Mouse (Mus musculus) fibroblast of lung, adult 2 months (primary cell): ENCODE measurements around the gene Pxylp1.

Source experiments
- DNase-seq: peaks from one replicate; pipeline ENCODE4 v3.0.0-alpha.2; 2011; ENCODE audit warnings: low read depth

The Pxylp1 gene

DNA sequence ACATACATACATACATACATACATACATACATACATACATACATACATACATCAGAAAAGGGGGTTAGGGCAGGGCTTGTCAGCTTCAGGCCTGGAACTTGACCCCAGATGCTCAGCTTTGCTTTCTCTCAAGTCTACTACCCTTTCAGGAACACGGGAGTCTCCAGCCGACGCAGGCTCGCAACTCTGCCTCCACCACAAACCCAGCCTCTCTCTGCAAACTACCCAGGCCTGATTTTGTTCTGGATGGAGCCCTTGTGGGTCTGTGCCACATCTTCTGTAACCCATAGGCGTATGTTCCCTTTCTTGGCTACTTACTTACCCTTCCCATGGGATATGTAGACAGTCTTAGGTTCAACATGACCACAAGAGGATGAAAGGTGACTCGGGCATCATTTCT, 1.7 kb downstream of the Pxylp1 start:
- no peak for DNase-seq

DNA sequence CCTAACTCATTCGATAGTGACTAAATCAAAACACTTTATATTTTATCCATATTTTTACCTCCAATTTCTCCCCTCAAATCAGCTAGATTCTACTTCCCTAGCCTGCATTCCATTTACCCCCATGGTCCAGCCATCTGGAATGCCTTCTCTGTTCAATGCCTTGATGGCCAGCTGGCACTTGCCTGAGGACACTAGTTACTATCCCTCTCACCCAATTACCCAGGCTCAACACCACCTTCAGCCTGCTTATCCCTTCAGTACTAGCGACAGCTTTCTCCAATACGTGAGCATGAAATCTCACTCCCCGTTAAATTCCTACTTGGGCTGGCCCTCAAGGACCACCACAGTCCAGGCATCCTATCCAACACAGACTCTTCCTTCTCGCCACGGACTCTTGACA, 2.2 kb downstream of the Pxylp1 start:
- DNase-seq = no peak

DNA sequence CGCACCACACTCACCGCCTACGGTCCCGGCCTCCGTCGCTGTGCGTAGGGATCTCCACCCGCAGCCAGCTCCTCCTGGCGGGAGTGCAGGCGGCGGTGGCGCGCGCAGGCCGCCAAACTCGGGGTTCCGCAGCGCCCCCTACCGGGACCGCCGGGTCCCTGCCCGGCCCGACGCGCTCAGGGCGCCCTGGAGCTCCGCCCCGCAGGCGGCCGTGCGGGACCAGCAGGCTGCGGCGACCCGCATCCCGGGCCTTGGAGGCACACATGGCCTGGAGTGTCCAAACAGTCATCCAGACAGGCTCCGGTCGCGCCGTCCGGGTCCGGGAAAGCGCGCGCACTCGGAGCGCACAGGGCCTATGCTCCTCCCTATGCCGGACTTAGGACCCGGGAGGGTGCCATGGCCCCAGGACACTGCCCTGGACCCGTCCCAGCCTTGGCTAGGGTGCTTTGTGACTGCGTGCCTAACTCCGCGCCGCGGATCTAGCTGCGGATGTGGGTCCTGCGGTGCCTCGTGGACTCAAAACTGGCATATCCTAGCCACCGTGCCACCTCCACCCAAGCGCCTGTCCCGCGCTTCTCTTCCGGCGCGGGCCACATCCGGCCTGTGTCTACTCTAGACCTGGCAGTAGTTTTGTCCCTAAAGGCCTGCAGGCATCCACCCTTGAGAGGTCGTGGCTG, 3.0 kb downstream of the Pxylp1 start:
- no peak for DNase-seq

DNA sequence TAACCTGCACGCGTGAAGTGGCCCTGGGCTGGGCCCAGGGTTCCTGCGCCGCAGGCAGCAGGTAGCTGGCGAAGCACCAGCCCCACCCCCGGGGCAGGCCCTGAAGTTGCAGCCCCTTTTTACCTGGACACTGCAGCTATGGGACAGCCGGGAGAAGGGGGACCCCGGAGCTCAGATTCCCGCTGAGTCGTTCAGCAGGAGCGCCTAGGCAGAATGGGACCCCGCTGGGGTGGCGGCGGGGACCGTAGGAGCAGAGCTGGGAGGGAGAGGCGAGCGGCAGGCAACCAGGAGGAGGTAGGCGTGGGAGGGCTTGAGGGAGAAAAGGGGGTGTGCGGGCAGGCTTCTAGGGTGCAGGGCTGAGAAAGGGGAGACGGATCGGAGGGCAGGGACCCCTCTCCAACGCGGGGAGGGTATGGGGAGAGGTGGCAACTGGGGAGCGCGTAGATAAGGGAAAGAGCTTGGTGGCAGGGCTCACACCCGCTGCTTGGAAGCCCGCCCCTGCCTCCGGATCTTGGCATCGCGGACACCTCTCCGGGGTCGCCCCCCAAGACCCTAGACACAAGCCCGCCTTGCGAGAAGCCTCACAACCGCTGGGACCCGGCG, 3.6 kb downstream of the Pxylp1 start:
- DNase-seq = no peak

DNA sequence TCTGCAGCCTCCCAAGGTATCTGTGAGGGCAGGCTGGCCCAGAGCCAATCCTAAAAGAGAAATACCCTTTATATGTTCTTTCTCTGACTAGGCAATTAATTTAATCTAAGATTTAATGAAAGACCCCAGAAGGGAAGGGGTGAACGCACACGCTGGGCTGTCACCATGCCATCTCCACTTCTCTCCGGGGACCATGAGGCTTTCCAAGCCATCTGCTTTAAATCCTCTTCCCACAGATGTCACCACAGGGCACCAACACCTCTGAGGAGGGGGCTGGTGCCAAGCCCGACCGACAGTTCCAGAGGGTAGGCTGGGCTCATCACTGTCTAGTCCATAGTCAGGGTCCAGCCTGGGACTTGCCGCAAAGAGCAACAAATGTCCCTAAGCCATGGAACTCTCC, 4.5 kb downstream of the Pxylp1 start:
- DNase-seq = no peak

DNA sequence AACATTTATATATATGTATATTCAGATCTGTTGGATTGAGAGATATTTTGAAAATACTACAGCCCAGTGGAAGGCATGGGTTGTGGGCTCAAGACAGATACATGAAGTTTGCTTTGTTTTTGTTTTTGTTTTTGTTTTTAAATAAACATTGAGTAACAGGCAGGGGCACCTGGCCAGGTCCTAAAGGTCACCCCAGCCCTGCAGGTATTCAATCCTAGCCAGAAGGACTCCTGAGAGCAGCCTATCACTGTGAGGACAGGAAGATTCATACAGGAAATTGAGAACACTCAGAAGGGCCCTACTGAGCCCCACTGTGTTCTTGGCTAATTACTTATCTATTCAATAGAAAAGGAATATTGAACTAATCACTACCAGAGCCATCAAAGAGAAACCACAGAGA, 5.0 kb downstream of the Pxylp1 start:
- DNase-seq = no peak

DNA sequence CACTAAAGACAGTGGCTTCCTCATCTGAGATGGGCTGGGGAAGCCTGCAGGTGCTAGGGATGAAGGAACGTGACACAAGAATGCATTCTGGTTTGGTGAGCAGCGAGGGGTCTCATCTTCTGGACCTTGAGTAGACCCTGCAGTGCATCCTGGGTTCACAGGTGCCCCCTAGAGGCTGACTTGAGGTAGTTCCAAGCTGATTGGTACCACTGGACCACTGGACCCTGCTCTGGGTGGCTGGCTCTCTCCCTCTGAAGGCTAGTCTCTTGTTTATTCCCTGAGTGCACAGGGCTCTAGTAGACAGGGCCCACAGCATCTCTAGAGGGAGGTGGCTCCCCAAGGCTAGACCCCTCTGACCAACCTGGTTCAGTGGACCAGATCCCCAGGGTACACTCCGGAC, 6.7 kb downstream of the Pxylp1 start:
- no peak for DNase-seq

DNA sequence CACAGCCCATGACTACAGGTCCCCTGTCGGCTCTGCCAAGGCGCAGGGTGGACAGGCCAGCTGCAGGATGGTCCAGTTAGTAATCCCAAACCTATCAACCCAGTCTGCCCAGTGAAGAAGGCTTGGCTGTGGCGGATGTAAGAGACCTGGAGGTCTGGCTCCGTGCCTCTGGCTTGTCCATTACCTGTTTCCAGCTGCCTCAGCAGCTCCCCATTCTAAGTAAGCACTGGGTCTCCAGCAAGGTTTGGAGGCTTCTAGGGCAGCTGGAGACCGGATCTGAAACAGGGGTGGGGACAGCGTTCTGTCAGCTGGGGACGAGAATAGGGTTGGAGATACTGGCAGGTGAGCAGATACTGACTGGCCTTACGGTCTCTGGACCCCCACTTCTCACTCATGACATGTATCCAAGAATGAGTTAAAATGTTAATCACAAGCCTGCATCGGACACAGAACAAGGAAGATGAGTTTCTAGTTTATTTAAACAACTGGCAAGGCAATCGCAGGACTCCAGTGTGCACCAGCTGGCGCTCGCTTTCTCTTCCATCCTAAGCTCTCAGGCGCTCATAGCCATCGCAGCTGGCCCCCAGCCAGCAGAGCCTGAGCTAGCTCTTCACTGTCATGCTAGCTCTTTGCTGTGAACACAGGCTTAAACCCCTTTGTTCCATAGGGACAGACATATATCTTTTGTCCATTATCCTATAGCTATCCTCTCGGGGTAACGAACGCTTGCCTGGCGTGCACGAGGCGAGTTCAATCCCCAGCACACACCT, 9.8 kb downstream of the Pxylp1 start:
- DNase-seq = no peak

DNA sequence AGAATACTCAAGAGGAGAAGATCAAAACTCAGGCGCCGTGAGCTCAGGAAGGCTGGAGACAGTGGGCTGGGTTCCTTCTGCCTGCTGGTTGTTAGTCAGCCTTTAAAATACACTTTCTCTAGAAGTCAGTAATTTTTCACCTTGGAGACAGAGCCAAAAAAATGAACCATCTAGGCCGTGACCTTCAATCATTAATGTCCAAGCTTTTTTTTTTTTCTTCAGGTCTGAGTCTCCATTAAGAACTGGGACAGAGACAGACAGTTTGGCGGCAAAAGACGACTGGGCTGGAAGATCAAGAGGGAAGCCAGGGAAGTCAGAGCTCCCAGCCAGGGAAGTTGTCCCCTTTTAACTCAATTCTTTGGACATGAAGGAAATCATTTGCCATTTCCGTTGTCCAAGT, 10.6 kb downstream of the Pxylp1 start:
- no peak for DNase-seq

DNA sequence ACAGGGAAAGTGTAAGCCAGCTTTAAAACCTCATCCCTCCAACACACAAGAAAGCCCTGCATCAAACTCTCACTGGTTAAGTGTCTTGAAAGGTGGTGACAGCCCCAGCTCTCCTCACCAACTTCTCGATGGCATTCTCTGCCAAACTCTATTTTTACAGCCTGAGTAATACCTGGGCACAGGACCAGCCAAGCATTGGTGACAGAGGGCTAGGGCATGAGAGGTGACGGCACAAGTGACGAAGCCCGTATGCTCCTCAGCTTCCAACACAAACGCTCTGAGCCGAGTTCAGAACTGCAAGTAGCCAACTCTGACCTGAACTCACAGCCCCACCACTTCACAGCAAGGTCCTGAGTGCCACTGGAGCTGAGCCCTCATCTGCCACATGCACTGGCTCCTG, 13.4 kb downstream of the Pxylp1 start:
- DNase-seq = no peak

DNA sequence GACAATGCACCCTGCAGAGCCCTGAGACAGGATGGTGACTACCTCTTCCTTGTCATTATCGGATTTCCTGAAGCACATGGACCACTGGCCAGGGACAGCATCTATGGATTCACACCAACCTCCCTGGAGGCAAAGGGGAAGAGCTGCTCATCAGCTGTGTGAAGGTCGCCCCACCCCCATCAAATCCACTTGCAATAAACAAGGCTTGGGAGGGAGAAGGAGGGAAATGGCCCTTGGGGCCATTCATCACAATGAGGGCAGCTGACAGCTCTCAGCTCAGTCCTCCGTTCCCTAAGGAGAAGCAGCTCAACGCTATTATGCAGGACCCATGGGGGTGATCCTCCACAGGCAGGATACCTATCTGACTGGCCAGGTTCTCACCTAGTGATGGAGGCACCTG, 14.0 kb downstream of the Pxylp1 start:
- no peak for DNase-seq

DNA sequence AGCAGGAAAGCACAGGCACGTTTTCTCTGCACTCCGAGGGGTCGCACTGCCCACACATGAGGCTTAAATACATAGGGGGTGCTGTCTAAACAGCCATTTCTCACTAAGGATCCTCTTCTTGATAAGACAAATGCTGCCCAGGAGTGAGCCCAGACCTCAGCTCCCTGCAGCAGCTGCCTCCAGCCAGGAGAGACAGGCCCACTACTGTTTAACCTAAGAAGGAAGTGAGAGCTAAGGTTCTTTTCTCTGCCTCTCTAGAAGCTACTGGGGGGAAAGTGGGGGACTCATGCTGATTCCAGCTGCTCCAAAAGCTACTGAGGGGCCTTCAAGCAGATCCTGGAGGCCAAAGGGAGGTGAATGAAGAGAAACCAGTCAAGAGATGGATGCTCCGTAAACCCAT, 16.8 kb downstream of the Pxylp1 start:
- no peak for DNase-seq

DNA sequence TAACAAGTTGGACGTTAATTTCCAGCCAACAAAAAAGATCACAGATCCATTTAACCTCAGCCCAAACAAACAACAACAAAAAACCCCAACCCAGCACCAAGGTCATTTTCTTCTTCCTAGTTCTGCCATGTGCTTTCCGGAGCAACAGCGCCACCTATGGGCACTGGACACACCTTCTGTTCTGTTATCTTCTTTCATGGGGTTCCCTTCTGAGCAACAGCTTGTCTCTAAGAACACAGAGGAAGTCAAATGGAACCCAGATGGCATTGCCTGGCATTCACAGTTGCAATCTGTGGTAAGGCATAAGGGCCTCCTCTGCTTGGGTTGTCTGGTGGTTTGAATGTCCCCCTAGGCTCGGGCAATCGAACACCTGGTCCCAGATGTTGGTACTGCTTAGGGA, 19.4 kb downstream of the Pxylp1 start:
- no peak for DNase-seq

DNA sequence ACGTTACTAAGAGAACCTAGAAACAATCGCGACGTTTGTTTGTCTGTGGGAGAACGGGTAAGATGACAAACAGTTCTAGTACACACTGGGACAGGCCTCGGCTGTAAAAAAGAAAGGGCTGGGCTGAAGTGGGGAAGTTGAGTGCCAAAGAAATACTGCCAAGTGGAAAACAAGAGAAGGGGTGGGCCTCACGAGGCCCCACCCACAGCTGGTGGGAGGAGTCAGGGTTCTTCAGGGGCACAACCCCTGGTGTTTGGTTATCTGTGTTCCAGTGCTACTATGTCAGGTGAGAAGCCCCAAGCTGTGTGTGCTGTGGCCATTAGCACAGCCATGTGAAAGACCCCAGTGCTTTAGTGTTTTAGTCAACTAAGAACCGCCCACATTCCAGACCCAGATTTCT, 22.4 kb downstream of the Pxylp1 start:
- DNase-seq = no peak

DNA sequence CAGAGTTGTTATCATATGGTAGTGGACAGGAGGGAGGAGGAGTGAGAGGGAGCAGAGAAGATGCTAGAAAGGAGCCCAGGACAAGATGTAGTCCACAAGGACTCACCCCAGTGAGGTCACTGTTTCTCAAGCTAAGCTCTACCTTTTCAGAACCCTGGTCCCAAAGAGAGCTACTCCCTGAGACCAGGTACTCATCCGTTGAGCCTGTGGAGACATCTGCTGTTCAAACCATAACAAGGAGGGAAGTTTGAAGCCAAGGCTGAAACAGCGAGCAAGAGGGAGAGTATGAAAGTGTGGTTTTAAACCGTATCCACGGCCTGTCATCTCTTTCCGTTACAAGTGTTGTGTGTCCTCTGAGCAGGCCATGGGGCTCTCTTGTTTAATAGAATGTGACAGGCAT, 22.9 kb downstream of the Pxylp1 start:
- no peak for DNase-seq

DNA sequence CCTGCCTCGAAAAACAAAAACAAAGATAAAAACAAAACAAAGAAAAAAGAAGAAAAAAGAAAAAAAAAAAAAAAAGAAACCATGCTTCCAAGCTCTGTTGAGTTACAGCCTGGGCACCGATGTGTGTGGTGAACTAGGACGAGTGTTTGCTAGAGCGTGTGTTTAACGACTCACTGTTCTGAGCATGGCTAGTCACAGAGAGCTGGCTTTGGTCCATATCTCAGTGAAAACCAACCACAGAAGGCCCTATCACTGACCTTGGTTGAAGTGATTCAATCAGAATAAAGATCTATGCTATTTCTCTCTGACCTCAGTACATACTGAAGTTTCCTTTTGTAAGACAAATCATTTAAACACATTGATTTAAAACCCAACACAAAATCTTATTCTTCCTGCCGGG, 23.9 kb downstream of the Pxylp1 start:
- DNase-seq = no peak

DNA sequence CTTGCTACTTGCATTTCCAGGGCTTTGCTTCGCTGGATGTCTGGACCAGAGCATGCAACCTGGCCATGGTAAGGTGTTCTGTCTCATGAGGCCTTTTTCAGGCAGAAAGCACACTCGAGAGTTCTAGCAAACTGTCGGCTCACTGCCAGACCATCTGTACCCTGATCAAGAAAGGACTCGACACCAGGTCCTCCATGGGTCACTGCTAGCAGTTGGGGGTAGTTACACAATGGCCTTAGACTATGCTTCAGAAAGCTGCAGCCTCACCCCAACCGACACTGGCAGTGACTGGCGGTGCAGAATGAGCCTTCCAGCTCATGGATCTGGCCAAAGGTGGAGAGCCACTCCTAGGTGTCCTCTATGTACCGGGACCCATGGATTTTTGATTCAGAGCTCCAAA, 25.3 kb downstream of the Pxylp1 start:
- DNase-seq = no peak

DNA sequence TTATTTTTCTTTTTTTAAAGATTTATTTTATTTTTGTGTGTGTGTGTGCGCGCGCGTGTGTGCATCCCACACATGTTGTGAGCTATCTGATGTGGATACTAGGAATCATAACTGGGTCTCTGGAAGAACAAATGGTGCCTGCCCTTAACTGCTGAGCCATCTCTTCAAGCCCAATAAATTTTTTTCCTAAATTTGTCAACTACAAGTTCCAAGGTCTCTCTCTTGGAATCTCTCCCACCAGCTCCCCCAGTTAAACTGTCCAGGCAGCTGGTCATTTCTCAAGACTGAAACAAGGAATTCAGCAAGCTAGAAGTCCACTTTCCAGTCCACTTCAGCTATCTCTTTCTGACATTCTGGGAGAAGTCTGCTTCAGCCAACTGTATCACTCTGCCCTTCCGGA, 26.3 kb downstream of the Pxylp1 start:
- DNase-seq = no peak

DNA sequence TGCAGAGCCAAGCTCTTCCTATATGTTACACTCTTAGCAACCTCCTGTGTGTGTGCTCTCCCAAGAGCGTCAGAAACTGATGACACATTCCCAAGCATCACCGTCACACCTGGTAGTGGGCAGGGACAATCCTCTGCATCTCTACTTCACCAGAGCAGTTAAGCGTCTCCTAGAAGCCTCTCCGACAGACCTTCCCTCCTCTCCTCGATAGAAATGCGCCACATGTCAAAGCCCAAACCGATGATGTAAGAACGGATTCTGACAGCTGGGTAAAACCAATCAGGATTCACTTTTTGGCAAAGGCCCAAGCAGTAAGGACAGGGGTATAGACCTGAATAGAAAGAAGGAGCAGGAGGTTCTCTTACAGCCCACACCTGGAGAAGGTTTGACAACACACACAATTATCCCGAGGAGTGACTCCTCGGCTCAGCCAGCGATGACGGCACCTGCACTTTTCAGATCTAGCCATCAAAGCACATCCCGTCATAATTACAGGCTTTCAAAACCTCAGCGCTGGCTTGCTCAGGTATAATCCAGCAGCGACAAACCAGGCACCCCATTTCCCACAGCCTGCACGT, 26.9 kb downstream of the Pxylp1 start:
- DNase-seq = no peak

DNA sequence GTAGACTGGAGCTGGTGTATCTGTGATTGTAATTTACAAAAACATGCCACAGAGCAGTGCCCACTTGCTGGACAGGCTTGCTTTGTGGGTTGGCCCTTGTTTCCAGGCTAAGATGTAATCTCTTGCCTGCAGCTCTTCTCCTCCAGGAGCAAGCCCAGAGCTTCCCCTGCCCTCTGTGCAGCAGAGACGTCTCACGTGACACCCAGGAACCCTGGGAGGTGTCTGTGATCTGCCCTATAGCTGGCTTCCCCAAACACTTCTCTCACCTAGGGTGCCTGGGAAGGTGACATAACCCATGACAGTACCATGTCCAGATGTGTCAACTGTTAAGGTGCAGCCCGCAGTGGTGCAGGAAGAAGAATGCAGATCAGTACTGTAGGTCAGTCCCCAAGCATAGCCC, 28.9 kb downstream of the Pxylp1 start:
- DNase-seq = no peak

DNA sequence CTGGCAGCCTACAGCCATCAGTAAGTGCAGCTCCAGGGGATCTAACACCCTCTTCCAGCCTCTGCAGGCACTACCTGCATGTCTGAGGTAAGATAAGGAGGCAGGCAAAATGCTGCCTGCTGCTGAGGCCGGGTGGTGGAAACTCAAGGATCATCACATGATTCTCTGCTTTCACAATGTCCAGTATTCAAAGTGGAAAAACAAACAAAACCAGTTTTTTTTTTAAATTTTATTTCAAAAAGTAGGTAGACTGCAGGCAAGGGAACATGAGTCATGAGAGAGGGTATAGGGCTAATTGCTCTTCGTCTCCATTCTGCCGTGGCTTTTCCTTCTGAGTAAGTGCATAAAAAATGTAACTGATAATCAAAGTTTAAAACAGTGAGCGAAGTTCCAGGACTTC, 29.6 kb downstream of the Pxylp1 start:
- no peak for DNase-seq

DNA sequence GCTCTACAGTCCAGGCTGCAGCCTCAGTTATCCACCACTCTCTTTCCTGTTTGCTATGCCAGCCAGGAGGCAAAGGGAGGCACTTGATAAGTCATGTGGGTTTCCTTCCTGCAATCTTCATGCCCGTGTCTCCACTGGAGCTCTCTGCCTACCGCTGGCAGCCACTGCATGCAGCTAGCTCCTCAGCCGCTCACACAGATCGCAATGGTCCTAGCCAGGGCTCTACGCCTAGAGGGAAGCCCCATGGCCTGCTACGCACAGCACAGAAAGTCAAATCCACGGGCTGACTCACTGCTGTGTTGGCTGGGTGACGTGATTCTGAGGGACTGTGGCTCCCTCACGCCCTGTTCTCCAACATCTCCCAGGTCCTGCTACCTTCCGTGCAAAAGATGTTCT, 31.4 kb downstream of the Pxylp1 start:
- DNase-seq = no peak

DNA sequence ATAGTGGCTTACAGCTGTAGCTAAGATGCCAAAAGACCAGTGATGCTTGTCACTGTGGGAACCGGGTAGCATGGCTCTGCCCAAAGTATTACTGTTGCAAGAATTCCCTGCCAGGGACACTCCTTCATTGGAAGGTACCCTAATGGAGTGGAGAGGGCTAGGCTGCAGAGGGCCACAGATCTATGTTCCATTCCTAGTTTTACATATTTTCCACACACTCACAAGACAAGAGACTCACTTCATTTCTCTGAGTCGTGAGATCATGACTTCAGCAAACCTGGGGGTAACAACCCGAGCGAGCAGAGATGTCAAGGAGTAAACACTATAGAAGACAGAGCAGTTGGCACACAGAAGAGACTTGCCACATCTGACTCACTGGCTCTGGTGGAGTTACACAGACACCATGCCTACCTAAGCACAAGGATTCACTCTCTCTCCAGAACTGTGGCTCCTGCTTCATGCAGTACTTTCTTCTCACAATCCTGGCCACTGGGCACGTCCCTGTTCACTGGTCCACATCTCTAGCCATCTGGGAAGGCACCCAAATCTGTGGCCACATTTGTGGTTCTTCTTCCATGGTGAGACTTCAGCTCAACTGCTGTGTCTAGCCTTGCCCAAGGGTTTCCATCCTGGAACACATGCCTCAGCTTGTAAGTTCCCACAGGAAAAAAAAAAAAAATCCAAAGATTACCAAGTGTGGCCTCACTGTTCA, 31.9 kb downstream of the Pxylp1 start:
- DNase-seq = peak; percentile 93
